Mouse (Mus musculus): Measurements from ENCODE around the gene Slc25a30. TPM values are rescaled to one million over a fixed set of nuclear protein-coding genes. Genes with fewer than 3 reads are reported as not detected.
A peak's percentile ranks its signal among the peaks of the same experiment; 100 is the strongest.

The Slc25a30 gene
- total and polyA plus RNA-seq, 3 experiments = 20.3 to 24.0 TPM; not detected in 1

DNA sequence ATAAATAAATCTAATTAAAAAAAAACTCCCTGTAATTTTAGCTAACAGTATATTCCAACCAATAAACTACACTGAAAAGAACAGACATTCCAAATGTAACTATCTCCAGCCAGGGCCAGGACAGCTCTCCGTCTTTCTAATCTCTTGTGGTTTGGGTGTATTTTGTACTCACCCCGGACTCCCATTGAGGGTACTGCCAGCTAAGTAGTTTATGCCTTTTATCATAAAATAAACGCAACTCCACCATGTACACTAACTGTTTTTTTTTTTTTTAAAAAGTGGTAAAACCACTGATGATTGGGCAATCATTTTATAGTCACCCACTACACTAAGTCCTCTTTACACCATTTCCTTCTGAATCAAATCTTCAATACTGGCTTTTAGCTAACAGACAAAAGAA lies 51.2 kb downstream of the Slc25a30 start:
- Histone ChIP-seq H3K27ac (ENCODE audit: control insufficient read depth, low read depth, low read length) (no peak overlapping the region), H3K4me1 (ENCODE audit: control insufficient read depth in 1 of 2, insufficient read depth in 2 of 2, low read length in 2 of 2) (peaks cover 0 to 3% of the 10 kb centered on the region in 2 experiments; a peak in 1 of 4 replicates), H3K9me3 (replicated peaks; ENCODE audit: insufficient read depth, low read length) (no peaks in the 10 kb centered on the region), H3K27me3 (ENCODE audit: control insufficient read depth in 1 of 2, insufficient read depth in 2 of 2, low read length in 2 of 2) (no peaks in the 10 kb centered on the region), H3K36me3 (ENCODE audit: control insufficient read depth in 1 of 2, insufficient read depth in 2 of 2, low read length in 2 of 2) (peaks cover 3 to 47% of the 10 kb centered on the region in 2 experiments; a peak in 3 of 4 replicates), H3K9ac (ENCODE audit: control insufficient read depth, low read depth, low read length, poor library complexity, severe bottlenecking) (no peak overlapping the region), H3K4me3 (ENCODE audit: control insufficient read depth in 1 of 2, insufficient read depth in 1 of 2, low read depth in 2 of 2, low read length in 2 of 2) (no peak overlapping the region), H3K79me2 (ENCODE audit: control insufficient read depth, insufficient read depth, low read length, poor library complexity) (no peaks in the 10 kb centered on the region)
- no peak for TF ChIP-seq MXI1 (IDR thresholded peaks at IDR 0.05; ENCODE audit: low read depth, low read length)
- TF ChIP-seq MAX (IDR thresholded peaks at IDR 0.05; ENCODE audit: low read length) = no peak
- peak; percentile 17 to 36; a peak in 1 of 4 replicates for TF ChIP-seq EP300 (IDR thresholded peaks at IDR 0.05; ENCODE audit: low read depth in 1 of 2, low read length in 2 of 2)
- peak; percentile 81 for TF ChIP-seq ZNF384 (IDR thresholded peaks at IDR 0.05; ENCODE audit: low read depth, low read length)
- TF ChIP-seq USF1 (IDR thresholded peaks at IDR 0.05; ENCODE audit: low read depth, low read length) = no peak
- TF ChIP-seq GABPA (IDR thresholded peaks at IDR 0.05; ENCODE audit: low read depth, low read length) = no peak
- TF ChIP-seq ZKSCAN1 (IDR thresholded peaks at IDR 0.05; ENCODE audit: low read depth, low read length) = no peak
- TF ChIP-seq POLR2AphosphoS2 (IDR thresholded peaks at IDR 0.05; ENCODE audit: low read length) = no peak
- TF ChIP-seq USF2 (IDR thresholded peaks at IDR 0.05; ENCODE audit: borderline replicate concordance in 1 of 2, insufficient read depth in 1 of 2, low read depth in 1 of 2, low read length in 2 of 2) = no peak
- peak; percentile 38 for DNase-seq (ENCODE audit: low read depth, low spot score)

DNA sequence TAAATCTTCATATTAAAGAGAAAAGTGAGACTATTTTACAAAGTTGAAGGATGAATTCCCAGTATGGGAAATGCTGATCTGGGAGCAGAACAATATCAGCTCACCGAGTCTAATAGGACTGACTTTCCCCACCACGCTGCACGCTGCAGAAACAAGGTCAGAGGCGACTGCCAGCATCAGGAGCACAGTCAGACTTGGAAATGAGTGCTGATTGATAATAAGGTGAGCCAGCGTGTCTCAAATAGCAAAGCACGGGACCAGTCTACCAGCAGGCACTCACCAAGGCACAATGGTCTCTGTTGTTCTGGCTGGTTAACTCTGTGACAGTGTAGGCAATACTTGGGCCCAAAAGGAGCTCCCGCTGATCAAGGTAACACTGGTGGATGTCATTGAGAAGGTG lies 54.2 kb downstream of the Slc25a30 start:
- Histone ChIP-seq H3K4me3 (ENCODE audit: control insufficient read depth in 1 of 2, insufficient read depth in 1 of 2, low read depth in 2 of 2, low read length in 2 of 2) (no peak overlapping the region), H3K27me3 (ENCODE audit: control insufficient read depth in 1 of 2, insufficient read depth in 2 of 2, low read length in 2 of 2) (no peaks in the 10 kb centered on the region), H3K36me3 (ENCODE audit: control insufficient read depth in 1 of 2, insufficient read depth in 2 of 2, low read length in 2 of 2) (peaks cover 6 to 45% of the 10 kb centered on the region in 2 experiments), H3K79me2 (ENCODE audit: control insufficient read depth, insufficient read depth, low read length, poor library complexity) (no peaks in the 10 kb centered on the region), H3K9ac (ENCODE audit: control insufficient read depth, low read depth, low read length, poor library complexity, severe bottlenecking) (no peak overlapping the region), H3K27ac (ENCODE audit: control insufficient read depth, low read depth, low read length) (no peak overlapping the region), H3K9me3 (replicated peaks; ENCODE audit: insufficient read depth, low read length) (no peaks in the 10 kb centered on the region), H3K4me1 (ENCODE audit: control insufficient read depth in 1 of 2, insufficient read depth in 2 of 2, low read length in 2 of 2) (peaks cover 0 to 3% of the 10 kb centered on the region in 2 experiments; a peak in 1 of 4 replicates)
- no peak for DNase-seq (ENCODE audit: low read depth, low spot score)
- TF ChIP-seq CHD2 (IDR thresholded peaks at IDR 0.05; ENCODE audit: low read length) (no peak), EP300 (IDR thresholded peaks at IDR 0.05; ENCODE audit: low read depth in 1 of 2, low read length in 2 of 2) (no peak), SIN3A (IDR thresholded peaks at IDR 0.05; ENCODE audit: low read length) (no peak), GABPA (IDR thresholded peaks at IDR 0.05; ENCODE audit: low read depth, low read length) (no peak), E2F4 (IDR thresholded peaks at IDR 0.05; ENCODE audit: borderline replicate concordance, low read depth, low read length) (no peak), ETS1 (IDR thresholded peaks at IDR 0.05; ENCODE audit: low read depth, low read length) (no peak), CTCF (IDR thresholded peaks at IDR 0.05 in 2 of 3, conservative IDR thresholded peaks at IDR 0.05 in 1 of 3; ENCODE audit: control insufficient read depth in 1 of 3, insufficient read depth in 1 of 3, low read depth in 2 of 3, low read length in 3 of 3, poor library complexity in 1 of 3, severe bottlenecking in 1 of 3) (no peak), BHLHE40 (IDR thresholded peaks at IDR 0.05; ENCODE audit: borderline replicate concordance, low read depth, low read length) (no peak), ZKSCAN1 (IDR thresholded peaks at IDR 0.05; ENCODE audit: low read depth, low read length) (no peak), UBTF (IDR thresholded peaks at IDR 0.05; ENCODE audit: borderline replicate concordance, insufficient read depth, low read depth, low read length) (no peak), MAX (IDR thresholded peaks at IDR 0.05; ENCODE audit: low read length) (no peak), TBP (IDR thresholded peaks at IDR 0.05; ENCODE audit: low read depth, low read length) (no peak), POLR2AphosphoS5 (IDR thresholded peaks at IDR 0.05; ENCODE audit: borderline replicate concordance, low read depth, low read length) (no peak)
